Comparison of ENCODE assay signal across 9 mouse cellular contexts in the genomic region with DNA sequence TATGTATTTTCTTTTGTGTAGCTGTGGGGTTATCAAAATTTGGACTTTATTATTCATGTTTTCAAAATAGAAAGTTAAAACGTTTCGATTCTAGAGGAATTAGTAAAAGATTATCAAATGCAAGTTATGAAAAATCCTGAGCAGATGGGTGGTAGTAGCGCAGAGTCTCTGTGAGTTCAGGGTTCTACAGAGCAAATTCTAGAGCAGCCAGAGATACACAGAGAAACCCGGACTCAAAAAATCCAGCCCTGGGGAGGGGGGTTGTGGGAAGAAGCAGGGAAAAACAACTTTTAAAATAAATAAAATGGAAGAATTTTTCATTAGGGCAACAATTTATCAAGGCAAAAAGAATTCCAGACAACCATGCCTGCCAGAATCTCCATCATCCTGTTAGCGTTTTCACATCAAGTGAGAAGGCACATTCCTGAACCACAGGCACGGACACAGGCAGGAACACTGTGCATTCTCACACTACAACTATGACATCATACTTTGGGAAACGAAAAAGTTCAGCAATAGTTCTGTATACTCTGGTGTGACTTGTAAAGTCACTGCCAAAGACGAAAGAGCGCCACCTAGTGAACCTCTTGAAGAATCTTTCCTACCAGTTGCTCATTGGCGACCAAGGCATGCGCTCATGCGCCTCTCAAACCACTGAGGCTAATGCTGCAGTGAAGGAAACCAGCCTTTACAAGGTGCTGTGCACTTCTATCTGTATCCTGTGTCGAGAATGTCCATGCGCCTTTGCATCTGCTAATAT. TPM values are rescaled to one million over a fixed set of nuclear protein-coding genes. Genes with fewer than 3 reads are reported as not detected.
A peak's percentile ranks its signal among the peaks of the same experiment; 100 is the strongest.
DNase-seq lines count a peak whose midpoint lies in the region; ATAC-seq and TF ChIP-seq lines count a peak whose summit lies in the region.
"Had no signal": no experiment of that assay in that cellular context is flagged by ENCODE, and none has a peak within 500 bp of the region (broad histone marks: within the 10 kb centered on the region; RNA-seq: fewer than 3 reads in every experiment).

No protein-coding gene starts in this region.

- no peaks in the 10 kb centered on the region for H3K79me2 ChIP-seq in CH12.LX (replicated peaks; ENCODE audit: control insufficient read depth, extremely low read depth, insufficient read depth, poor library complexity, severe bottlenecking)

- no peak for TF ChIP-seq POLR2A in CH12.LX (IDR thresholded peaks at IDR 0.05; ENCODE audit: low read depth, low read length)

- H3K9me3 ChIP-seq in CH12.LX (replicated peaks; ENCODE audit: low read length) = no peaks in the 10 kb centered on the region
- no peaks in the 10 kb centered on the region for H3K9me3 ChIP-seq in embryonic facial prominence, embryonic 11.5 days (replicated peaks; ENCODE audit: control insufficient read depth, low read length)
- no peaks in the 10 kb centered on the region for H3K9me3 ChIP-seq in heart, embryonic 10.5 days
- H3K9me3 ChIP-seq in kidney, embryonic 15.5 days (replicated peaks) = no peaks in the 10 kb centered on the region
- H3K9me3 ChIP-seq in liver, embryonic 11.5 days (ENCODE audit: control insufficient read depth, low read length) = no peaks in the 10 kb centered on the region
- H3K9me3 ChIP-seq in neural tube, embryonic 13.5 days = no peaks in the 10 kb centered on the region

- no peaks in the 10 kb centered on the region for H3K4me1 ChIP-seq in CH12.LX (ENCODE audit: control insufficient read depth in 1 of 2, insufficient read depth in 2 of 2)
- no peaks in the 10 kb centered on the region for H3K4me1 ChIP-seq in embryonic facial prominence, embryonic 11.5 days (ENCODE audit: control insufficient read depth, insufficient read depth, low read length)
- H3K4me1 ChIP-seq in heart, embryonic 10.5 days = no peaks in the 10 kb centered on the region
- H3K4me1 ChIP-seq in kidney, embryonic 15.5 days = no peaks in the 10 kb centered on the region
- no peaks in the 10 kb centered on the region for H3K4me1 ChIP-seq in liver, embryonic 11.5 days (replicated peaks; ENCODE audit: control insufficient read depth, insufficient read depth, low read length)
- no peaks in the 10 kb centered on the region for H3K4me1 ChIP-seq in neural tube, embryonic 13.5 days (replicated peaks)

- peak; percentile 90 for ATAC-seq in embryonic facial prominence, embryonic 11.5 days (replicated peaks; ENCODE audit: insufficient number of reproducible peaks, low FRiP score, low TSS enrichment, low read depth)
- ATAC-seq in kidney, embryonic 15.5 days (replicated peaks; ENCODE audit: low FRiP score) = peak; percentile 92
- ATAC-seq in liver, embryonic 11.5 days (replicated peaks; ENCODE audit: low FRiP score) = peak; percentile 72
- ATAC-seq in neural tube, embryonic 13.5 days (ENCODE audit: low read depth) = peak; percentile 95

- in situ Hi-C loops in CH12.LX (cut with MboI; ENCODE audit: low pct_ligation_motif_present, low pct_unique_long_range_greater_than_20kb, low sequenced_read_pairs) = no loop called here

- H3K27ac ChIP-seq in CH12.LX (ENCODE audit: insufficient read depth, low read depth) = no peak overlapping the region
- no peak overlapping the region for H3K27ac ChIP-seq in embryonic facial prominence, embryonic 11.5 days (replicated peaks; ENCODE audit: low read depth, low read length)
- no peak overlapping the region for H3K27ac ChIP-seq in heart, embryonic 10.5 days
- no peak overlapping the region for H3K27ac ChIP-seq in kidney, embryonic 15.5 days
- H3K27ac ChIP-seq in liver, embryonic 11.5 days (ENCODE audit: low read depth, low read length) = no peak overlapping the region
- no peak overlapping the region for H3K27ac ChIP-seq in neural tube, embryonic 13.5 days (replicated peaks)

- TF ChIP-seq EP300 in CH12.LX (IDR thresholded peaks at IDR 0.05; ENCODE audit: low read length) = no peak

- 27% methylated on average over 14 of the region's 14 CpGs for WGBS in embryonic facial prominence, embryonic 11.5 days
- WGBS in heart, embryonic 10.5 days = 23% methylated on average over 14 of the region's 14 CpGs
- 25% methylated on average over 14 of the region's 14 CpGs for WGBS in kidney, embryonic 15.5 days
- 25% methylated on average over 14 of the region's 14 CpGs for WGBS in liver, embryonic 11.5 days
- 27% methylated on average over 14 of the region's 14 CpGs for WGBS in neural tube, embryonic 13.5 days

- peak; percentile 74 for DNase-seq in CH12.LX (ENCODE audit: extremely low read depth)
- DNase-seq in adrenal gland, postnatal 10 days = peak; percentile 35
- peak; percentile 90 for DNase-seq in embryonic facial prominence, embryonic 11.5 days (ENCODE audit: low spot score)
- DNase-seq in heart, embryonic 10.5 days (ENCODE audit: low spot score) = peak; percentile 86
- DNase-seq in liver, embryonic 11.5 days (ENCODE audit: low spot score) = no peak
- no peak for DNase-seq in thymus, postnatal 10 days (ENCODE audit: low spot score in 2 of 2)

- H3K4me3 ChIP-seq in CH12.LX (replicated peaks in 1 of 3; ENCODE audit: low read depth in 2 of 3, low read length in 2 of 3, poor library complexity in 1 of 3) = no peak overlapping the region
- H3K4me3 ChIP-seq in embryonic facial prominence, embryonic 11.5 days (ENCODE audit: low read depth, low read length) = no peak overlapping the region
- no peak overlapping the region for H3K4me3 ChIP-seq in heart, embryonic 10.5 days
- no peak overlapping the region for H3K4me3 ChIP-seq in kidney, embryonic 15.5 days (replicated peaks)
- H3K4me3 ChIP-seq in liver, embryonic 11.5 days (ENCODE audit: low read depth, low read length) = no peak overlapping the region
- H3K4me3 ChIP-seq in neural tube, embryonic 13.5 days = no peak overlapping the region

- no peaks in the 10 kb centered on the region for H3K27me3 ChIP-seq in CH12.LX (replicated peaks)
- no peaks in the 10 kb centered on the region for H3K27me3 ChIP-seq in embryonic facial prominence, embryonic 11.5 days (ENCODE audit: control insufficient read depth, insufficient read depth, low read length)
- H3K27me3 ChIP-seq in heart, embryonic 10.5 days (ENCODE audit: insufficient read depth, poor library complexity, severe bottlenecking) = no peaks in the 10 kb centered on the region
- no peaks in the 10 kb centered on the region for H3K27me3 ChIP-seq in kidney, embryonic 15.5 days
- H3K27me3 ChIP-seq in liver, embryonic 11.5 days (replicated peaks; ENCODE audit: control insufficient read depth, insufficient read depth, low read length) = no peaks in the 10 kb centered on the region
- H3K27me3 ChIP-seq in neural tube, embryonic 13.5 days = no peaks in the 10 kb centered on the region

- H3K4me2 ChIP-seq in CH12.LX (ENCODE audit: insufficient read depth, low read depth, poor library complexity, severe bottlenecking) = no peak overlapping the region
- no peak overlapping the region for H3K4me2 ChIP-seq in embryonic facial prominence, embryonic 11.5 days (ENCODE audit: low read depth, low read length)
- 0 out of 2 replicates have a peak overlapping the region, but pooled peaks have one; percentile 25 for H3K4me2 ChIP-seq in kidney, embryonic 15.5 days
- no peak overlapping the region for H3K4me2 ChIP-seq in liver, embryonic 11.5 days
- no peak overlapping the region for H3K4me2 ChIP-seq in neural tube, embryonic 13.5 days

- TF ChIP-seq RAD21 in CH12.LX (IDR thresholded peaks at IDR 0.05; ENCODE audit: low read depth, low read length) = peak; percentile 36

- TF ChIP-seq CTCF in CH12.LX (conservative IDR thresholded peaks at IDR 0.05 in 1 of 2, IDR thresholded peaks at IDR 0.05 in 1 of 2; ENCODE audit: low read depth in 2 of 2, low read length in 2 of 2) = peak; percentile 49 to 57

- no peak overlapping the region for H3K9ac ChIP-seq in CH12.LX (ENCODE audit: insufficient read depth, low read depth)
- no peak overlapping the region for H3K9ac ChIP-seq in embryonic facial prominence, embryonic 11.5 days (replicated peaks; ENCODE audit: low read length)
- H3K9ac ChIP-seq in kidney, embryonic 15.5 days = no peak overlapping the region
- no peak overlapping the region for H3K9ac ChIP-seq in liver, embryonic 11.5 days (ENCODE audit: low read depth, low read length)
- no peak overlapping the region for H3K9ac ChIP-seq in neural tube, embryonic 13.5 days

- dilution Hi-C loops in CH12.LX (cut with MboI; ENCODE audit: extremely low pct_ligation_motif_present, extremely low pct_unique_long_range_greater_than_20kb, low sequenced_read_pairs) = no loop called here

- H3K36me3 ChIP-seq in CH12.LX (replicated peaks in 1 of 2; ENCODE audit: control insufficient read depth in 1 of 2, insufficient read depth in 1 of 2, low read length in 1 of 2) = no peaks in the 10 kb centered on the region
- no peaks in the 10 kb centered on the region for H3K36me3 ChIP-seq in embryonic facial prominence, embryonic 11.5 days (replicated peaks; ENCODE audit: control insufficient read depth, insufficient read depth, low read depth, low read length)
- no peaks in the 10 kb centered on the region for H3K36me3 ChIP-seq in heart, embryonic 10.5 days
- no peaks in the 10 kb centered on the region for H3K36me3 ChIP-seq in kidney, embryonic 15.5 days
- H3K36me3 ChIP-seq in liver, embryonic 11.5 days (ENCODE audit: control insufficient read depth, insufficient read depth, low read length) = no peaks in the 10 kb centered on the region
- H3K36me3 ChIP-seq in neural tube, embryonic 13.5 days = no peaks in the 10 kb centered on the region

TF ChIP-seq in CH12.LX, 34 proteins besides CTCF, POLR2A, EP300 and RAD21:
- peak; percentile 28 for TF ChIP-seq SMC3 (IDR thresholded peaks at IDR 0.05; ENCODE audit: low read depth, low read length)
- TF ChIP-seq CHD1 (IDR thresholded peaks at IDR 0.05; ENCODE audit: low read depth, low read length) = no peak

RNA-seq across cellular contexts. Expression of a gene that starts 40.3 kb away (rescaled TPM):
- total RNA-seq in CH12.LX (2012; rRNA removed) (not detected in 2 replicates), CH12.LX (2014; rRNA removed) (not detected in 2 replicates)
- not detected in 2 replicates for polyA plus RNA-seq in CH12.LX (2012; ENCODE audit: insufficient read length, low read depth)
- not detected for total RNA-seq in adrenal gland, postnatal 10 days (2021)
- not detected in 2 replicates for polyA plus RNA-seq in embryonic facial prominence, embryonic 11.5 days (2014; fragmentation: Nextera tagmentation; extraction: Ambion mirVana)
- polyA plus RNA-seq in heart, embryonic 10.5 days (2016; fragmentation: Nextera tagmentation; extraction: Ambion mirVana) = not detected in 2 replicates
- not detected in 2 replicates for polyA plus RNA-seq in kidney, embryonic 15.5 days (2015; fragmentation: Nextera tagmentation; extraction: Ambion mirVana)
- polyA plus RNA-seq in liver, embryonic 11.5 days (2014; fragmentation: Nextera tagmentation; extraction: Ambion mirVana) = not detected in 2 replicates
- 0.14 TPM in 1 of 2 replicates, not detected in the other for polyA plus RNA-seq in neural tube, embryonic 13.5 days (2015; fragmentation: Nextera tagmentation; extraction: Ambion mirVana)
- total RNA-seq: left cerebral cortex, adult 8-10 months had no signal

Comparison
In these comparisons a context has a peak if more than half of its experiments do, and no peak if none do; other contexts are left out.
1. DNase-seq: peak in CH12.LX (single experiment), adrenal gland, postnatal 10 days (single experiment), embryonic facial prominence, embryonic 11.5 days (single experiment) and heart, embryonic 10.5 days (single experiment); none in liver, embryonic 11.5 days (single experiment) and thymus, postnatal 10 days (0 of 2).
2. Peak in every context shown above with its lines, with median percentiles within 50 percentile points of each other: ATAC-seq.